Mouse (Mus musculus): Measurements from ENCODE around the gene Hsph1.

The Hsph1 gene

DNA sequence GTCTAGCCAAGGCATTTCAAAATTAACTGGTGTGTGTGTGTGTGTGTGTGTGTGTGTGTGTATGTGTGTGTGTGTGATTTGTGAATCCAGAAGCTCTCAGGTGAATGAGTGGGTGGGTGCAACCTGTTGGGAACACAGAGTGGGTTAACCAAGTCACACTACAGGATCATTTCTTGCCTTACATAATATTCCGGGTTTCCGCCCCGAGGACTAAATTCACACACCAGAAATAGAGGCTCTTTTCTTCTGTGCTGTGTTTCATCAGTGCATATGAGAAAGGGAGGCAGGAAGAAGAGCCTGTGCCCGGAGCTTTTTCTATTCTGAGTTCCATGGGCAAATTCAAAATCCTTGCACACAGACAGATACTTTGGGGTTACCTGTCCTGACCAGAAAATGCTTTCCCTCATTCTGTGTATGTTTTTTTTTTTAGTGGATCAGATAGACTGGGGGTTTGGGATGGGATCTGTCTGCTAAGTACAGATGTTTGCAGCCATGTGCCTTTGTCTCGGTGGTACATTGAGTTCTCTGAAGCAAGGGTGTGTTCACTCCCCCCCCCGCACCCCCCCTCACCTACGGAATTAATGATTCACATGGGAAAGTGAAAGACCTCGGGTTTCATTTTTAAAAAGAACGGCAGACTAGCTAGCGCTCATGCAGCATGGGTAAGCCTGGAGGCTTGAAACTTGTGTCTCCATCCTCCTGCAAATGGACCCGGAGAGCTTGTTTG lies 6.8 kb upstream of the Hsph1 start:
- DNase-seq (ENCODE audit: extremely low read depth, low read depth), result no peak

DNA sequence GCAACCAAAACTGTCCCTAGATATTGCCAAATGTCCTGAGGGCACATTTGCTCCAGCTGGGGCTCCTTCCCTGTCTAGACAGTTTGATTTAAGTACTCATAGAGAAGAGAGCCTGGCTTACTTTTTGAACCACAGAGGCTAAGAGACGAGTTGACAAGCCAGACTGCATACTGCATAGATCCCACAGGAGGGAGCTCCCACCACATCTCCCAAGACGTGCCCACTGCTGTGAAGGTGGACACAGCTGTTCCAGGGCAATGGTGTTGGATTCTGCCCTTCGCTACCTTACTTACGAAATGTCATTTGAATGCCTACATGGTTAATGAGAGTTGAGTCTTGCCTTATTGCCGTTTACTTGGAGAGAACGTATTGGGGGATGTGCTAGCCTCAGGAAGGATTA lies 6.2 kb upstream of the Hsph1 start:
- peak; percentile 83 for DNase-seq (ENCODE audit: extremely low read depth, low read depth)

DNA sequence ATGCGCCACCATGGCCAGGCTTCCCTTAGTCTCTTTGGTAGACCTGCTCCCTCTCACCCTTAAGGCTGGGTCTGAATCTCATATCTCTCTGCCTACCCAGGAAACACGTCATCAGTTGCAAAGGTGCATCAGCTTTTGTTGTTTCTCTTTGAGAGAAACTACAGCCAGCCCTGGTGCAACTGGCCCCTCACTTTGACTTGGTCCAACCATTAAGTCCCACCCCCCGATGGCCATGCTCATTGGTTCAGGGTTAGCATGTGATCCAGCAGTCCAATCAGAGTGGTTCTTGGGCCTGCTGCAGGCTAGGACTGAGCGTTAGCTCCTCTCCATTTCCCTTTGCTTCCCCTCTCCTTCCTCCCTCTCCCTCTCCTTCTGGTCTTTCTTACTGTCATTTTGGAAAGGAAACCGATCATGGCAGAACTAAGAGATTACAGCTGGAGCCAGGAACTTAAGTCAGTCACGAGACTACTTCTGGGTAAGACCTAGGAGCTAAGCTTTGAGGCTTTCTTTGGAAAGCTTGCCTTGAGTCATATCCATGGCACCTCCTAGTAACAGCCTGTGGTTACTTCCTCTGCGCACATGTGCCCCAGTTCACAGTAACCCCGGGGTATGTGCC lies 5.2 kb upstream of the Hsph1 start:
- peak; percentile 100 for DNase-seq (ENCODE audit: extremely low read depth, low read depth)

DNA sequence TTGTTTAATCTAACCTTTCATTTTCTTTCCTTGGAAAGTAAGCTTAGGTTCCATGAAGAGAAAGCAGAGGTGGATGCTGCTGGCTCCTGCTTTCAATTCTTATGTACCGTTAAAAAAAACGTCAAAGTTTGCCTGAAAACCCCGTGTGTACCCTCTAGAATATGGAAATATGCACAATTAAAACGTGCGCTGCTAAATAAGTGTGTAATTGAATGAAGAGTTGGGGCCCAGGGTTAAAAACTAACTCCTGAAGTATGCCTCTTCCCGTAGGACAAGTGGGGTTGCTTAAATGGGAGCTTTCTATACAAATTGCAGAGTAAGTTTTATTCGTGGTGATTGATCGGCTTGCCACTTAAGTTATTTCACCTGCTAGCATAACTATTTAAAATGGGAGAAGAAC lies 1.1 kb upstream of the Hsph1 start:
- no peak for DNase-seq (ENCODE audit: extremely low read depth, low read depth)

DNA sequence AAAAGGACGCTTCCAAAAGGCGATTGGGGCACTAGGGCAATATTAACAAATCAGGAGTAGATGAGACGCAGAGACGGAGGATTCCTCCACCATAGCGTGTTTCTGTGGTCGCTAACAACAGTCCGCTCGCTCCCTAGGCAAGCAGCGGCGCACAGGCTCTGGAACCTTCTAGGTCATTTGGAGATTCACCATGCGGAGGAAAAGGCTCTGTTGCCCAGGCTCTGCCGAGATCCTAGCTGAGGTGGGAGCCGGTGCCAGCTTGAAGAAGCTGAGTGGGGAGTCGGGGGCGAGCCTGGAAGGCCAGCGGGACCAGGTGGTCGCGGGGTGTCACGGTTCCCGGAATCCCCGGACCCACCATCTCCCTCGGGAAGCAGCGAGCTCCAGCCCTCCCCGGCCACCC lies 620 bp downstream of the Hsph1 start:
- peak; percentile 36 for DNase-seq (ENCODE audit: extremely low read depth, low read depth)

DNA sequence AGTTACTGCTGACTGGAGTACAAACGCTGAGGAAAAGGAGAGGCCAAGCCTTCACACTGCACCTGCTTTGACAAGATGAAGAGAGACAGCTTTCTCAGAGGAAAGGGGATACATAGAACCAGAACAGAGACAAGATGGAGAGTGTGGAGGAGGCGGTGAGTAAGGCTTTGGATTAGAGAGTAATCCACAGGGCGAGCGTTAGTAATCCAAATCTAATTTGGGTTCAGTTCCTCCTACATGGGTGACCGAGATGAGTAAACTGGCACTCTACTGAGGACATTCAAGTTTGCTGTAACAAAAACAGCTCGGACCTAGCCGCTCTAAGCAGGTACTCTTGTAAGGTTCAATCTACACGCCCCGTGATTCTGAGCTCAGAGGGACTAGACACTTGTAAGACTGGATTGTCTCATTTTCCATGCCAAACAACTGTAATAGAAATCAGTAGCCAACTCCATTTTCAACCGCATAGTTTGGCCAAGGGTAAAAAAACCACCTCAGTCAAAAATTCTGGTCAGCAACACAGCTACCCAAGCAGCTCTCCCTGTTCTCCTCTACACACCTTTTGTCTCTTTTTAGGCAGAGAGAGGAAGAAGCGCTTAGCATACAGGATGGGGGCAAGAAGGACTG lies 1.7 kb downstream of the Hsph1 start:
- peak; percentile 36 for DNase-seq (ENCODE audit: extremely low read depth, low read depth)

DNA sequence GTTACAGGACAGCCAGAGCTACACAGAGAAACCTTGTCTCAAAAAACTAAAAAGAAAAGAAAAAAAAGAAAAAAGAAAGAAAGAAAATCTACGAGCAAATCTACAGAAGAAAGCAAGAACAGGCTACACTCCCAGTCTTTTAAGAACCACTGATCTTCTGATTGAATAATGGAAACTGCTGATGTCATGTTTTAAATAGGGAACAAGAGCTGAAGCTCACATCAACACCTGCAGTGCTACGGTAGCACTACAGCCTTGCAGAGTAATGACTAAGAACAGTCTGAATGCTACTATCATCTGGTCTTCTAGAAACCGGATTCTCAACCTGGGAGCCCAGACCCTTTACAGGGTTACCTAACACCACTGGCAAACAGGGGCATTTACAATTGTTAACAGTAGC lies 10.6 kb downstream of the Hsph1 start:
- DNase-seq (ENCODE audit: extremely low read depth, low read depth), result peak; percentile 33

DNA sequence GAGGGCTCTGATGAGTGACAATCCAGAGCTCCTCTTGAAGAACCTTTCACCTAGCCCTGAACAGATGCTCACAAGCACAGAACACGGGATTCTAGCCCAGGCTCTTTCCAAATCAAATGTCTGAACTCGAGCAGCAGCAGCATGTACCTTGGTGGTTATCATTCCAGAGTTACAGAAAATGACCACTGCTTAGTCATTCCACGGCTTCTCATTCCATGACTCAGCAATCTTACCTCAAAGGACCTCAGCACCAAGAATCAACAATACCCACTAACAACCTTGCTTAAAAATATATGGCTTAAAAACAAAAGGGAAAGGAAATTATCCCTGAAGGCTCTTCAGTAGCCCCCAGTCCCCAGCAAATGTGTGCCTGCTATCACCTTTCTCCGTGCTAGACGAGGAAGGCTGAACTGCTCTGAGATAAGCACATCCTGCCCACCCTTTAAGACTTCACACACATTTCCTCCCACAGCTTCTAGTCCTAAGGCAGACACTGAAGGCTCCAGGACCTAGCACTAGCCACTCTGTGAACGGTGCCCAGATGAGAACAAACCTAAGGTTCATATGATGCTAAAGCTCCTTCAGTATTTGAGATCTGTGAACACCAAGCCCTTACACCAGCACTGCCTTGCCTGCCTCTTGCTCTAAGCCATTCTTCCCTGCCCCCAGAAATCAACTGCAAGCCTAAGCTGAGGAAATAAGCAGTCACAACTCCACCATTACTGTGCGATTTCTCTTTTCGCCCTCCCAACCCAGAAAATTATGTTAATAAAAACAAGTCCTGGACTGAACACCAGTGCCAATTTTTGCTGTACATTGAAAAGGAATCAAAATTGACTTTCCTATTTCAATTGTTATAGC lies 12.1 kb downstream of the Hsph1 start:
- DNase-seq (ENCODE audit: extremely low read depth, low read depth), result peak; percentile 56

DNA sequence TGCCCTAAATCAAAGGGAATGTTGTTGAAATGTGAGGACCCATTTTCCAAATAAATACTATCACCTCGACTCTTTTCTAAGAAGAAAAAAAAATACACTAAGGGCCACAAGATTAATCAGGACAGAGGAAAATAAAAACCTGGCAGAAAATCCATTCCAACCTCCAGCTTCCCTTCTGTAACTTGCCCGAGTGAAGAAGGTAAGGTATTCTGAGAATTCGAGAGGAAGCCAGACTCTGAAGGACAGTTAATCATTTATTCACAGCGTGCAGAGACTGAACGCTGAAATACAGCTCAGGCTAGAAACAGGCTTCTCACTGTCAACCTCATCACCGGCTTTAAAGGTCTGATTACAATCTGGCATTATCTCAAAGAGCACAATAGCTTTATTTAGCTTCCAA lies 13.5 kb downstream of the Hsph1 start:
- no peak for DNase-seq (ENCODE audit: extremely low read depth, low read depth)

DNA sequence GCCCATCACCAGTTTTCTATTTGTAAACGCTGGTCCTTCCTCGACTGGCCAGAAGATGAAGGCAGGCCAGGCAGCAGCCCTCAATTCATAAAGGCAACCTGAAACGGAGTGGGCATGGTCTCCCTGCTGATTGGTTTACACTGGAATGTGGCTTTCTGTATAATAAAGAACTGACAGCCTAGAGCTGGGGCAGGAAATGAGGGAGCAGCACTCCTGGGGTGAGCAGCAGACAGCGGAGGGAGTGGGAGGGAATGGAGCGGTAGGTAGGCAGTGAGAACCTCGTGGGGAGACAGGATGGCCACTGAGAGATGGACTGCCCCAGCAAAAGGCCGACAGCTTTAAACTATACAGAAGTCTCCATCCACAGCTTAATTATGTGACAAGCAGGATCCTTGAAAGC lies 14.0 kb downstream of the Hsph1 start:
- DNase-seq (ENCODE audit: extremely low read depth, low read depth), result no peak

DNA sequence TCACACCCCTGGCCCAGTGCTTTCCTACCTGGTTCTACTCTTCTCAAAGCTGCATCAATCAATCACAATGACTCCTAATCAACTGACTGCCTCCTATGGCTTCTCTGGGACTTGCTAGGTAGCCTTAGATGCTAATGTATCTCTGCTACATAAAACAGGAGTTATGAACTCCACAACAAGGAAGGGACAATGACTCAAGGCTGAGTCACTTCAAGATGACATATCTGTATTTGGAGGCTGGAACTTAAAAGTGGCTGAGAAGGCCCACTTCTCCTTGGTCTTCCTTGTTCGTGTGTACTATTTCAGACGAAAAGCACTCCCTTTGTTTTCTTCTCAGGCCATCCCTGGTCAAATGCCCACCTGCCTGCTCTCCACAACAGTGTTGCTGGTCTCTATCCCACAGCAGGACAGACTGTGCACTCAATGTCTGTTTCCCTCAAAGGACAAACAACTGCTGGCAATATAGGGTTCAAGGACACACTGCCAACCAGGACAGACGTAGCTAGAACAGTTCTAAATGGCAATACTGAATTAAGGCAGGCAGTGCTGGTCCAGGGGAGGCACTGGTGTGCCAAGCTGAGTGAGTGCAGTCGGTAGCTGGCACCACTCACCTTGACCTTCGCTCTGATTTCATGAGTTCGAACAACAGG lies 18.3 kb downstream of the Hsph1 start:
- DNase-seq (ENCODE audit: extremely low read depth, low read depth), result no peak

DNA sequence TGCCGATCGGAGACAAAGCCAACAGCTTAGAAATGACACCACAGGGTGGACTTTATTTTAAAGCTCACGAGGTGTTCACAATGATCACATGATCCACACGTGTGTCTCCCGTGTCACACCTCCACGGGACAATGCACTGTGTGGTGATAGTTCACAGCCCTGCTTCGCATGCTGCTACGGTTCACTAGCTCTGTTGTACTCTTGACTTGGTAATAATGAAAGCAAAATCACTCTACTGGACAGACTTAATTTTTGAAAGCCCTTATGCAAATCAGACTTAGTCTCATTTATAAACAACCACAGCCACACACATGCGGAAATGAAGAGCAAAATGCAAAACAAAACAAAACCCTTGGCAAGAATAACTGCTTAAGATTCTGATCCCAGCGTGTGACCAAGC lies 19.4 kb downstream of the Hsph1 start:
- no peak for DNase-seq (ENCODE audit: extremely low read depth, low read depth)

DNA sequence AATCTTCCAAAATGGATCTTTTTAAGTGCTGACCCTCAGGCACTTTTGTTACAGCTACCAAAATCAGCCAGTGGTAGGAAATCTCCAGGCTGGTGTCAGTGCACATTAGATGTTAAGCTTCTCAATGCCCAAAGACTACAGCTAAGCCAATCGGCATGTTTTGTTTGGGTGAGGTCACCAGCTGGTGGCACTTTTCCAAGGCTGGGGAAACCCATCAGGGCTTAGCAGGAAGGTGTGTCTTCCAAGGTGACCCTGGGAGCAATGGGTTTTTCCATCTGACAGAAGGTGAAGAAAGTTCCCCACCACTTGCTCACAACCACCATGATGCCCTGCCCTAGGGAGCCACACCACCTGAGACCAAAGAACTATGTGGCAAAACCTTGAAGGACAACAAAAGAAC lies 20.0 kb downstream of the Hsph1 start:
- DNase-seq (ENCODE audit: extremely low read depth, low read depth), result no peak

DNA sequence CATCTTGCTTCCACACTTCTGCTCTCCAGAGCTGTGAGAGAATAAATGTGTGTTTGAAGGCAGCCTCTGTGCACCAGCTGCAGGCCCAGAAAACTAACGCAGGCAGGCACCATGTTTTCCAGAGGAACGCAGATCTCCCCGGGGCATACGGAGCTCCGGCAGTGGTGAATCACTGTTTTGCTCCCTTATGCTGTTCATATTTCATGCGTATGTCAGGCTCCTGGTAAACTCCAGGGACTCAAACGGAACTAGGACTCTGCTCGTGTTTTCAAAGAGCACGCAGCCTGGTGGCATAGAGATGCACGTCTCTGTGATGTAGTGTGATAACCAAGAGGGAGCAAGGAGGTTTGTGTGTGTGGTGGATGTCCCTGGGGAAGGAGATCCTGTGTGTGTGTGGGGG lies 23.4 kb downstream of the Hsph1 start:
- DNase-seq (ENCODE audit: extremely low read depth, low read depth), result no peak

DNA sequence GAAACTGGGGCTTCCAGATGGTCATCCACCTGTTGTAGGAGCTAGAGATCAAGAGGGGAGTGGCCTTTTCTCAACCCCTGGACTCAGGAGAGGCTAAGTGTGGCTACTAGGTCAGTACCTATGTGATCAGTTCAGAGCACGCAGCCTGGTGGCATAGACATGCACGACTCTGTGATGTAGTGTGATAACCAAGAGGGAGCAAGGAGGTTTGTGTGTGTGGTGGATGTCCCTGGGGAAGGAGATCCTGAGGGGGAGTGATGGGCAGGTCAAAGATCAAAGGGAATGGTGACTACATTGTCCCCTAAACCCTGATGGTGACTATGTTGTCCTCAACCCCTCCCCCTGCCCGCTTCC lies 24.0 kb downstream of the Hsph1 start:
- no peak for DNase-seq (ENCODE audit: extremely low read depth, low read depth)

DNA sequence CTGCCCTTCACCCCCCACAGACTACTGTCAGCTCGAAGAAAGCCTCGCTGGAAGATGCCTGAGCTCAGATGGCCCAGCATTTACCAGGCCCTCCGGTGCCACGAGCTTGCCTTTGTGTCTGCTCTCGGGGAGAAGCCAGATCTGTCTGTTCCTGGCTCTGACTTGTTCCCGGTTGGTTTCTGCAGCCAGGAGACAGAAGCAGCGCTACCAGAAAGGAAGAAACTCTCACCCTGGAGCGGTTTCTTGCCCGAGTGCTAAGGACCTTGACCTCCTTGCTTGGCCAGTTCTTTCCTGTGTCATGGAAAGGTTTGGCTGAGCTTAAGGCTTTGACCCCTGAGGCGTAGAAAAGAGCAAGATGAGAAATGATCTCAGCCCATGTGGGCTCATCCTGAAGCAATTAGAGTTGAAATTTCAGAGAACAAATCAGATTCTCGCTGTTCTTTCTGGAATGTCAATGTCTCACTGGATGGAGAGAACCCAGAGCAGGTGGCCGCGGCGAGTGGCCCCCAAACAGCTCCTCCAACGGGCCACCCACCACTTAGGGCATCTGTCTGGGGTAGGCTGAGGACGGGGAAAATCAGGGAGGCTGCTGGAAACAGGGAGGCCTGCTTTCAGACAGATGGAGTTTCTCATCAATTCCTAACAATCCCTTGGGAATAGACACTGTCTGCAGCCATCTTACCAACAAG lies 24.6 kb downstream of the Hsph1 start:
- no peak for DNase-seq (ENCODE audit: extremely low read depth, low read depth)

DNA sequence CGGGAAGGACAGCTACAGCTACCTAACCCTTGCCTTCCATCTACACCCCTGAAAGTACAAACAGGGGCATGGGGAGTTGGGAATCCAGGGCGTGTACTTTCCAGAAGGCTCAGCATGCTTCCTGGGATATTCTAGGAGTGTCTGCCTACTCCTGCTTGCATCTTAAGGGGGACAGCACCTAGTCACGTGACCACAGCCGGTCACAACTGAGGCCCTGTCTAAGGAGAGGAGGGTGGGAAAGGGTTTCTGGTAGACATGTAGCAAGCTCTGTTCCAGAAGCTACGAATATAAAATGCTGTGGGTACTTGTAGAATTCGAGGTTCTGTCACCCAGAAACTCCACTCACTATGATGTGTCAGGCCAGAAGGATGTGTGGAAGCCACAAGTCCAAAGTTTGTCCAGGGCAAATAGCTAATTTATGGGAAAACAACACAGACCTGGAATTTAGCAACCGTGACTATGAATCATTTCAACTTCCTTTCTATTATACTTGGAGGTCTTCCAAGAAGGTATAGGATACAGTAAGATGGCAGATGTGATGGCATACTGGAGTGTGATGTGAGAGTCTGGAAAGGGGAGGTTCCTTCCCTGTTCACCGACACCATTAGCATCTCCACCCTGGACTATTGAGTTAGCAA lies 29.0 kb downstream of the Hsph1 start:
- DNase-seq (ENCODE audit: extremely low read depth, low read depth), result no peak

DNA sequence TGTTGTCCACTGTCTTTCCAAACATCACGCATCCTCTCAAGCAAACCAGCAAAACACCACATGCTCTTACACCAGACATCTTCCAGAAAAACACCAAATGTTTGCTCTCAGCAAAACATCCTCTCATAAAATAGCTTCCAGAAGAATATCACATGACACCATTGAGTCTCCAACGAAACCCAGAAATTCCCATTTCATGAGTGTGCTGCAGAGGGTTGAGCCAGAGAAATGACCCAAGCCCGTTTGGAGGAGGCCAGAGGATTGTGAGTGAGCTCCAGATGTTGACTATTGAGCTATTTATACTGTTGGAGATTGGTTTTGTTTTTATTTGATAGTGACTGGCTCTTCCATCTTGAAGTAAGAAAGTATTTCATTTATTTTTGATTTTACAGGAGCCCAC lies 32.9 kb downstream of the Hsph1 start:
- DNase-seq (ENCODE audit: extremely low read depth, low read depth), result no peak

DNA sequence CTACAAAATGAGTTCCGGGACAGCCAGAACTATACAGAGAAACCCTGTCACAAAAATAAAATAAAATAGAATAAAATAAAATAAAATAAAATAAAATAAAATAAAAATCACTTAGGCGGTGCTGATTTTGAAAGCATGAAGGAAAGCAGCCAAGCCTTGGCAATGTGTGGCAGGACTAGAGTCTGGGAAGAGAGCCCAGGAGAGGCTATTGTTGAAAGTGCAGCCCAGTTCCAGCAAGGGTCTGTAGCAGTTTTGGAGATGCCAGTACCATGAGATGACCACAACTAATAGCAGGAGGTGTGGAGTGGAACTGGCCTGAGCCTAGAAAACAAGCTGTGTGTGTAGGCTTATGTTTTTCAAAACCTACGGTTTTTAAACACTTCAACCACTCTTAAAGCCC lies 34.2 kb downstream of the Hsph1 start:
- DNase-seq (ENCODE audit: extremely low read depth, low read depth), result no peak

DNA sequence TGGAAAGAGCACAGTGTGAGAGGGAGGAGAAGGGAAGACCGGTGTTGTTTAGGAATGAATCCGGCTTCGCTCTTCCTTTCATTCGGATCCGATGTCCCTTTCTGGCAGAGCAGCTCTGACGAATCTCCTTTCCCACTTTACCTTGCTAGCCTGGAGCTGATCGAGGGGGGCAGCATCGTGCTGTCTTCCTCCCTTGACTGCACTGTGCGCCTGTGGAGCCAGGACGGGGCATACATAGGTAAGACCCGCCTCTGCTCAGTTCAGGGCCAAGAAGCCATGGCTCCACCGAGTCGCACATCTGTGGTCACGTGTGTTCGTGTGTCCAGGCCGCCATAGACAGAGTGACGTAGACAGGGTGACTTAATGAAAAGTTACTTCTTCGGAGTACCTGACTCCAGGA lies 38.8 kb downstream of the Hsph1 start:
- DNase-seq (ENCODE audit: extremely low read depth, low read depth), result no peak

DNA sequence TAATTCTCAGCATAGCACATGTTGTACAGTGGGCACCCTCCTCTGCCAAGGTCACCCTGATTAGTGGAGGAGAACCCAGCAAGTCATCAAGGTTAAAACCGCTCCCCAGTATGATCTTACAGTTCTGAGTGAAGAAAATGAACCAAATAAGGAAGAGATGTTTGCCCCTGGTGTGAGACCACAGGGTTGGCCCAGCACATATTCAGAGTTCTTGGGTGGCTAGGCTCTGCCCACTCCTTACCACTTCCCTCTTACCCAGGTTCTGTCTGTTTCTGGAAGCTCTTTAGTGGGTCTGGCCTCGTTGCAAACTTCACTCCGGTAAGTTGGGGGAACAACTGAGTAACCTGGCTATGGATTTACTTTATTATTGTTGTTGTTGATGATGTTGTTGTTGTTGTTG lies 42.0 kb downstream of the Hsph1 start:
- no peak for DNase-seq (ENCODE audit: extremely low read depth, low read depth)

All from MEL-GATA-1-ER (cell line).